Mouse (Mus musculus): ENCODE measurements at regions not wholly inside any gene's neighbourhood (a gene's known extent, or its start where the extent isn't known, plus 50 kb on each side); places are given as distances from the start of the nearest gene placed in this dataset.
"Not testable (repeated sequence)": the region's sequence is repeated elsewhere in the genome, so short reads cannot be mapped to it uniquely, and the experiment has no call there.

- no peak for DNase-seq
Observed at GRCm38 (mm10) chr15:93189266-93189855, 85.6 kb downstream of the Gxylt1 start.

DNA sequence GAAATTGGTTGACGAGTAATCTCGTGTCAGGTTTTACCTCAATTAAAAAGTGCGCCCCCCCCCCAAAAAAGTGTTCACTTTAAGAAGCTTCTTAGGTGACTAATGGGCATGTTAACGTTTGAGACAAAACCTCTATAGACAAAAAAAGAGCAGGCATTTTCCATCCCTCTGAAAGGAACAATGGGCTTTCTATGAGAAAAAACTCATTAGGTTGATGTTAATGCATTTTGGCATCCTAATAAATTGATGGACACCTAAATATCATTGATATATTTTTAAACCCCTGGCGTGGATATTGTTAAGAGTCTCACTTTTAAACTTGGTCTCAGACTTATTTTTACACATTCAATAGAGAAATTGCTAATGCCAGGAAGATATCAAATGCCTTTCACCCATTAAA is 98.8 kb downstream of the Gxylt1 start:
- DNase-seq = no peak

GRCm38 (mm10) chr15:93168784-93169183 is 106.2 kb downstream of the Gxylt1 start:
- DNase-seq = peak; percentile 60

- no peak for DNase-seq
Observed at GRCm38 (mm10) chr15:93167451-93167850, 107.5 kb downstream of the Gxylt1 start.

GRCm38 (mm10) chr15:93161924-93162910 is 112.8 kb downstream of the Gxylt1 start:
- DNase-seq = peak; percentile 14

DNA sequence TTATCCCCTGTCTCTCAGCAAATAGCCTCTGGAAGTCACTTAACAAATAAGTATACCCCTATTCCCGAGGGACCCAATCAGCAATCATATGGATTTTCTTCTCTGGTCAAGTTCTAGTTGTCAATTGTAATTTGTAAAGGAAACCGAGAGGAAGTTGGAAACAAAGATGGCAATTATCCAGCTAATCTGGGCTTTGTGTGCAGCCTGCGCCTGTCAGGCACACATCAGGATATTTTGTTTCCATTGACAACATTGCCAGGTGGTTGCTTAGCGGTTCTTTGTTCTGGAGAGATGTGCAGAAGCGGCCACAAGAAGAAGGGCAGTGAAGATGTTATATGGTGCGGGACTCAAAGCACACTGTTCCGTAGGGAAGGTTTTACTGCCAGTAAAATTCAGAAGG is 113.7 kb downstream of the Gxylt1 start:
- DNase-seq = no peak

- DNase-seq = no peak
Observed at GRCm38 (mm10) chr15:93155756-93156155, 119.2 kb downstream of the Gxylt1 start.

GRCm38 (mm10) chr15:93154022-93154421 is 121.0 kb downstream of the Gxylt1 start:
- peak; percentile 20 for DNase-seq

DNA sequence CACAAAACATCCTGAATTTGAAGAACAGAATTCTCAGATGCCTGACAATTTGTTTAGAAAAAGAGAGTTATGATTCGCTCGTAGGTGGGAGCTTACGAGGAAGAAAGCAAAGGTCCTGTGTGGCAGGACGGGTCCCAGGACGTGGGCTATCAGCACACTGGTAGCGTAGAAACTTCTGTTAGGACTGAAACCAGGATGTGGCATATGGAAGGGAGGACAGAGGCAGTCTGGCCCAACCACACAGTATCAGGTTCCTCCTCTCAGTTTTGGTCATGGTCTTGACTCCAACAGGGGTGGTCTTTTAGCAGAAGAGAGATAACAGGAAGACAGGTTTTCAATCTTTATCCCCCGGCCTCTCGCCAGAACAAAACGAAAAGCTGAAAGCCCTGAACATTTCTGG is 130.1 kb downstream of the Gxylt1 start:
- no peak for DNase-seq

GRCm38 (mm10) chr15:93144264-93144663 is 130.7 kb downstream of the Gxylt1 start:
- DNase-seq = no peak

DNA sequence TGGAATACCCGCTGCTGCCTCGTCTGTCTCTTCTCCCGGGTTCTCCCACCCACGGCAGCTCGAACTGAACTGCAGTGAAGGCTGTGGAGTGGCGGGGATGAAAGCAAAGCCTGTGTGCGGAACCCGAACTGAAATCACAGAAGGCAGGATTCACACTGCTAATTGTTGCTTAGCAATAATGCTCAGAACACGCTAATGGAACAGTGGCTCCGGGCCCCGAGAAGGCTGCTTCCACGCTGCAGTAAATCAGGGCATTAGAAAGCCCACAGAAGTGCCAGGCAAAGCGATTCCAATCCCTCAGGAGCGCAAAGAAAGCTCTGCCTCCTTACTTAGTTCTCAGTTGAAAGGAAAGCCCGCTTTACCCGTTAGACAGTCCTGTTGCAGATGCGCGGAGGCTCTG is 141.6 kb downstream of the Gxylt1 start:
- no peak for DNase-seq

DNA sequence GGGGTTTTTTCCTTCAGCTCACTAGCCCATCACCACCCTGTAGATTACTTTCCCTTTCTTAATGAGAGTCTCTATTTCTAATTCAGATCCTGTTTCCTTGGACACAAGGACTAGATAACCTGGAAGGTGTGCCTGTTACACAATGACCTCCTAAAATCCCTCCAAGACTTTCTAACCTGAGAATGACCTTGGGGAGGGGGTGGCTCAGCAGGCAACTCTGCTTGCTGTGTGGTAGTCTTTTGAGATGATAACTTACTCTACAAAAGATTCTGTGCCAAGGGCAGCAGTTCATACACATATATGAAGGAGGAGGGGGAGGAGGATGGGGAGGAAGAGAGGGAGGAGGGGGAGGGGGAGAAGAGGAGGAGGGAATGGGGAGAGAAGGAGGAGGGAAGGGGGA is 143.9 kb downstream of the Gxylt1 start:
- DNase-seq = no peak

DNA sequence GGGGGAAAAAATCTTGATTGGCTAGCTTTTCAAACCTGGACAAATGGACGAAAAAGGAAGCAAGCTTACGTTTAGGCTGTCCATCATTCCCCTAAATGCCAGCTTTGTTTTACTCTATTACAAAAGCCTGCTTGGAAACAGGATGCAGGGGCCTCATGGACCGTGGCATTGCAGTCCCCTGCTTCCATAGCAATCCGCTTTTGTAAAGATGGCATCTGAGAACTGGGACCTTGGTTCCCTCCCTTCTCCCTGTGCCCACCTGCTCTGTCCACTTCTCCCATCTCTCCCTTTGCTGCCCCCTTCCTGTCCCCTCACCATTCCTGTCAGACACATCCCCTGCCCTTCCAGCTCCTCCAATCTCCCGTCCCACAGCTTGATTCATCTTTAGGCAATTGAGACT is 149.7 kb downstream of the Gxylt1 start:
- DNase-seq = no peak

DNA sequence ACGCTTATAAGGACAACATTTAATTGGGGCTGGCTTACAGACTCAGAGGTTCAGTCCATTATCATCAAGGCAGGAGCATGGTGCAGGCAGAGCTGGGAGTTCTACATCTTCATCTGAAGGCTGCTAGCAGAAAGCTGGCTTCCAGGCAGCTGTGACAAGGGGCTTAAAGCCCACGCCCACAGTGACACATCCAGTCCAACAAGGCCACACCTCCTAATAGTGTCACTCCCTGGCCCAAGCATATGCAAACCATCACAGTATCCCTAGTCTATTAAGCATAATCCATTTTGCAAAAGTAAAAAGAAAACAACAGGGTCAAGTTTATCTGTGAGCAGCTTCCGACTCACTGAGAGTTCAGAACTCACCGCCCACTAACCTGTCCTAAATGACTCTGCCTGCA is 153.8 kb downstream of the Gxylt1 start:
- peak; percentile 20 for DNase-seq

DNA sequence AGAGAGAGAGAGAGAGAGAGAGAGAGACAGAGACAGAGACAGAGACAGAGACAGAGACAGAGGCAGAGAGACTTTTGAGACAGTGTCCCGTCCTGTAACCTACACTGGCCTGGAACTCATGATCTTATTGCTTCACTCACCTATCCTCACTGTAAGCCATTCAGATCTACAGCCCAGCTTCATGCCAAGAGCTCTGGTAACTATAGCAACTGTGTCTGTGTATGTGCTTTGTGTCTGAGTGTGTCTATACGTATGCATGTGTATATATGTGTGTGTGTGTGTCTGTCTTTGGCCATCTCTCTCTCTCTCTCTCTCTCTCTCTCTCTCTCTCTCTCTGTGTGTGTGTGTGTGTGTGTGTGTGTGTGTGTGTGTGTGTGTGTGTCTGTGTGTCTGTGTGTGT is 157.2 kb downstream of the Gxylt1 start:
- DNase-seq = not testable (repeated sequence)

DNA sequence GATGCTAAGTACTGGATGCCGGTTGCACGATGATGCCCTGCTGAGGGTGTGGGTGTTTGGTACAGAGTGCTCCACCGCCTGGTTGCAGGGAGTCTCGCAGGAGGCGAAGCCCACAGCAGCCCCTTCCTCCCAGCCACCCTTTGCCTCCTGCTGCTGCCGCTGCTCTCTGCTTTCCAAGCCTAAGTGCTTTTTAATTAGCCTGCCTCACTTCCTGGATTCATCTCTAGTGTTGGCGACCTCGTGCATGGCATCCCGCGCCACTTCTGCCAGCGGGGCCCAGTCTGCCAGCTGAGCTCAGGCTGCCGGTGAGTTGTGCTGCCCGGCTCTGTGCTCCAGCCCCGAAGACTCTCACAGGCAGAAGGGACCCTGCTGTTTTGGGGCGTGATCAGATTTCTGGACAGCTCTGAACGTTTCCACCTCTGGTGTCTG is 159.3 kb downstream of the Gxylt1 start:
- peak; percentile 15 for DNase-seq

GRCm38 (mm10) chr15:93104936-93105335 is 170.0 kb downstream of the Gxylt1 start:
- DNase-seq = no peak

DNA sequence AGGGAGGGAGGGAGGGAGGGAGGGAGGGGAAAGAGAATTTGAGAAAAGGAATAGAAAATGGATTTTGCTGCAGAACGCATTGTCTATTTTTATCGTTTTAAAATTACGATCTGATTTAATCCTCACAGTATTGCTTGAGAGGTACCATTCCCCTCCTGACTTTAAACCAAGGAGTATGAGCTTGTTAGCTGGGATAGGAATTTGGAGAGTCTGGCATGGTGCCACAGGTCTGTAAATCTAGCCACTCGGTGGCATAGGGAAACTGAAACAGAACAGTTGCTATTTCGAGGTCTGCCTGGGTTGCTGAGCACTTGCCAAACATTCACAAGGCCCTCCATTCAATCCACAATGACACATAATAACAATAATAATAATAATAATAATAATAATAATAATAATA is 171.6 kb downstream of the Gxylt1 start:
- peak; percentile 24 for DNase-seq

DNA sequence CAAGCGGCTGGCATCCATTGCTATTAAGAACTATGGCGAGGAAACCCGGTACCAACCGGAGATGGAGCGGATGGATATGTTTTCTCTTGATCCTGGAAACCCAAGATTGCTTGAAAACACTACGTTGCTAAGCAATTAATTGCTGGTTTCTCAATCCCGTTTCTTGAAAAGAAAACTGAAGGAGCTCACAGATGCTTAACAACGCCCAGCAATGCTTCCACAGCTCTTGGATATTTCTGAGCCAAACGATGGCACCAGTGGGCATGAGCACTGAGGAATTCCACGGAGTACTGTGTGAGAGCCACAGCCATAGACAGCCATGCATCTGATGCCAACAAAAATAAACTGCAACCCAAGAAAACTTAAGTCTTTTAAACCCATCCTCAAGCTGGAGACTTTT is 173.1 kb downstream of the Gxylt1 start:
- DNase-seq = no peak

DNA sequence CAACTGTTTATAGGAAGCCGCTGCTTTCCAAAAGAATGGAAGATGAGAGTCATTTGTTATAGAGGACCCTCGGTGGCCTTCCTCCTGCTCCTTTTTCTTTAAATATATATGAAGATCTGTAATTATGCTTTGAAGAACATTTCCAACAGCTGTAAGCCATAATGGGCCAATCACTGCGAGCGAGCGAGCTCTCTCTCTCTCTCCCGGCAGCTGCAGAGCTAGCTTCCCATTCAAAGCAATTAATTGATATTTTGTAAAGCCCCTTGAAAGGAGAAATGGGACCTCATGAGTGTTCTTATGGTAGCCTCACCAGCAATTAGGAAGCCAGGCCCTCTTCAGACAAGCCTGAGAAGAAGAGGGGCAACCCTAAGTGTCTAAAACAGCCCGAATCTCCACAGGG is 174.1 kb downstream of the Gxylt1 start:
- no peak for DNase-seq

- DNase-seq = no peak
Observed at GRCm38 (mm10) chr15:93099840-93100239, 175.1 kb downstream of the Gxylt1 start.

DNA sequence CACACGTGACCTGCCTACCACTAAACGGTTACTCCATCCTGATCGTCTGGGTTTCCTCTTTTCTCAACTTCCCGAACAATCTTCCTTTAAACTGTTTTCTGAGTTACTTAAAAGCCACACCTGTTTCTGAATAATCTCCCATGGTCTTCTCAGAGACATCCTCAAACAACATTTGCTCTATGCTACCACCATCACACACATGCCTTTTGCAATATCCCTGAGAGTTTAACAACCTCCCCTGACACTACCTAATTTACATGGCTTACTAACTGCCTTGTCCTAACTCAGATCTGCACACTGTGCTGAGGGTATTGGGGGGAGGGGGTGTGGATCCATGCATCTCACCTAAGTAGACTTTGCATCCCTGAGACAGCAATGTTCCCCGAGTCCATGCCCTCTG is 178.6 kb downstream of the Gxylt1 start:
- DNase-seq = no peak

- no peak for DNase-seq
Observed at GRCm38 (mm10) chr15:93095224-93095623, 179.8 kb downstream of the Gxylt1 start.
